Mouse (Mus musculus): Measurements from ENCODE around the gene Gm49711. TPM values are rescaled to one million over a fixed set of nuclear protein-coding genes. Genes with fewer than 3 reads are reported as not detected.

The Gm49711 gene
- polyA plus RNA-seq, 1 experiment from 2014 or later: 0.08 TPM

DNA sequence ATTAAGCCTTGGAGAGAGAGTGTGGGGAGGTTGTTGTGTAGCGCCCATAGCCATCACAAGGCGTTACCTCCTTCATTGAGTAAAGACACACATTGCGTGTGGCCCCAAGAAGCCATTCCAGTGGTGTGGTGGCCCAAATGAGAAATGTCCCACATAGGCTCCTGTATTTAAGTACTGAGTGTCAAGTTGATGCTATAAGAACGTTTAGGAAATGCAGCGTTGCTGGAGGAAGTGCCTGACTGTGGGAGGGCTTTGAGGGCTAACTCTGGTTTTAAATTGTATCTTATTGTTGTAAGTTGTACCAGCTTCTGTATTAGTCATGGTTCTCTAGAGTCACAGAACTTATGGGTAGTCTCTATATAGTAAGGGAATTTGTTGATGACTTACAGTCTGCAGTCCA, 49.2 kb downstream of the Gm49711 start:
- no peaks in the 10 kb centered on the region; the same call in 1 of the 2 replicates for H3K4me1 ChIP-seq (replicated peaks; ENCODE audit: control insufficient read depth, insufficient read depth)
- TF ChIP-seq CTCF (IDR thresholded peaks at IDR 0.05; ENCODE audit: low read depth): no peak
- TF ChIP-seq EP300 (optimal IDR thresholded peaks at IDR 0.05): no peak
- H3K27ac ChIP-seq (replicated peaks): no peak overlapping the region
- H3K36me3 ChIP-seq (ENCODE audit: control insufficient read depth, insufficient read depth, low read length): peaks cover 2% of the 10 kb centered on the region
- DNase-seq (ENCODE audit: low spot score): no peak
- no peaks in the 10 kb centered on the region for H3K27me3 ChIP-seq (ENCODE audit: control insufficient read depth, insufficient read depth, low read length)
- 91% methylated on average over 5 of the region's 5 CpGs for WGBS
- no peak overlapping the region for H3K4me3 ChIP-seq (ENCODE audit: low read depth, low read length)
- H3K4me2 ChIP-seq (replicated peaks; ENCODE audit: low read depth): no peak overlapping the region
- no peak overlapping the region for H3K9ac ChIP-seq (ENCODE audit: low read length)
- ATAC-seq (ENCODE audit: low FRiP score, low TSS enrichment): no peak
- H3K9me3 ChIP-seq (ENCODE audit: control insufficient read depth, low read length): no peaks in the 10 kb centered on the region

- DNase-seq (ENCODE audit: low spot score) (no peak), ATAC-seq (ENCODE audit: low FRiP score, low TSS enrichment) (no peak)
- WGBS: 59% methylated on average over 5 of the region's 5 CpGs
Observed at GRCm38 (mm10) chr16:92114706-92115241, 56.7 kb downstream of the Gm49711 start.

GRCm38 (mm10) chr16:92115611-92116421, 57.7 kb downstream of the Gm49711 start:
- TF ChIP-seq CTCF (IDR thresholded peaks at IDR 0.05; ENCODE audit: low read depth) (no peak), EP300 (optimal IDR thresholded peaks at IDR 0.05) (no peak)
- Histone ChIP-seq H3K9me3 (ENCODE audit: control insufficient read depth, low read length) (no peaks in the 10 kb centered on the region), H3K4me1 (replicated peaks; ENCODE audit: control insufficient read depth, insufficient read depth) (0 out of 2 replicates have a peak, but pooled peaks cover 2% of the 10 kb centered on the region), H3K4me3 (ENCODE audit: low read depth, low read length) (no peak overlapping the region), H3K9ac (ENCODE audit: low read length) (no peak overlapping the region), H3K27me3 (ENCODE audit: control insufficient read depth, insufficient read depth, low read length) (no peaks in the 10 kb centered on the region), H3K27ac (replicated peaks) (no peak overlapping the region), H3K36me3 (ENCODE audit: control insufficient read depth, insufficient read depth, low read length) (peaks cover 3% of the 10 kb centered on the region), H3K4me2 (replicated peaks; ENCODE audit: low read depth) (no peak overlapping the region; the same call in 1 of the 2 replicates)
- WGBS: 30% methylated on average over 19 of the region's 20 CpGs
- ATAC-seq (ENCODE audit: low FRiP score, low TSS enrichment) (no peak), DNase-seq (ENCODE audit: low spot score) (peak; percentile 34)

More at GRCm38 (mm10) chr16:92114706-92115241, 56.7 kb downstream of the Gm49711 start:
- Histone ChIP-seq H3K9me3 (ENCODE audit: control insufficient read depth, low read length) (no peaks in the 10 kb centered on the region), H3K9ac (ENCODE audit: low read length) (no peak overlapping the region), H3K27me3 (ENCODE audit: control insufficient read depth, insufficient read depth, low read length) (no peaks in the 10 kb centered on the region), H3K36me3 (ENCODE audit: control insufficient read depth, insufficient read depth, low read length) (peaks cover 3% of the 10 kb centered on the region), H3K27ac (replicated peaks) (no peak overlapping the region), H3K4me3 (ENCODE audit: low read depth, low read length) (no peak overlapping the region), H3K4me1 (replicated peaks; ENCODE audit: control insufficient read depth, insufficient read depth) (0 out of 2 replicates have a peak, but pooled peaks cover 2% of the 10 kb centered on the region), H3K4me2 (replicated peaks; ENCODE audit: low read depth) (no peak overlapping the region)
- TF ChIP-seq EP300 (optimal IDR thresholded peaks at IDR 0.05) (no peak), CTCF (IDR thresholded peaks at IDR 0.05; ENCODE audit: low read depth) (peak; percentile 21; the same call in 1 of the 2 replicates)

DNA sequence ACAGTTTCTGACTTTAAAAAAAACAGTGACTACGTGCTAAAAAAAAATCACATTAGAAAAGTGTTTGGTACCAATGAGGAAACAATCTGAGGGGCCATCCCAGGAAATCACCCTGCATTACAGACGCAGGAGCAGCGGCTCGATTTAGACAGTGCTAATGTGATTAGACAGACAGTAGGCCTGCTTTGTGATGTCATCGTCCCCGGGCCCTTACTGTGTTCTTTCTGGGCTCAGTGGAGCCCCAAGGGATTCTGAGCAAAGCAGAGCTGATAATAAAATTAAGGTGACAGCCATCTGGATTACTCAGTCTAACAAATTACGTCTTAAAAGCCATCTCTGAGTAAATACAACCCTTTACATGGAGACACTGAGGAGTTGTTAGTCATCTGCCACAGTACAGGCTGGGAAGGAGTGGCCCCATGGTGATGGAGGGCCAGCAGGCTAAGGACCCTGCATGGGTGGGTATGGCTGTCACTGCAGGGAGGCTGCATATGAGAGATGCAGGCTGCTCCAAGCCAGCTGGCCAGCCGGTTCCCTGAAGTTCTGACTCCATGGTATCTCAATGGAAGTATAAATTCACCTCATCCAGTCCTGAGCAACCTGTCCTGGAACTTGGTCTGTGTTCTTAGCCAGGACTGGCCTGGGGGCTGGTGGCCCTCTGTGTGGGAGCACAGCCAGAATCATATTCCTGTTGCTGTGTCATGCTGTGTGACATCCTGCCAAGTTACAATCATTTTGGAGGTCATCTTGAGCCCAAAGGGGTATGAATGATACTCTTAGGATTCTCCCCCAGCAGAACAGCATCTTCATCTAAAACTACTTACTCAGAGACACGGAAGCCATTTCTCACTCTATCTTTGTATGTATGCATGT, 59.5 kb downstream of the Gm49711 start:
- 74% methylated on average over 9 of the region's 9 CpGs for WGBS
- Histone ChIP-seq H3K4me1 (replicated peaks; ENCODE audit: control insufficient read depth, insufficient read depth) (0 out of 2 replicates have a peak, but pooled peaks cover 2% of the 10 kb centered on the region), H3K36me3 (ENCODE audit: control insufficient read depth, insufficient read depth, low read length) (no peaks in the 10 kb centered on the region), H3K27ac (replicated peaks) (no peak overlapping the region), H3K27me3 (ENCODE audit: control insufficient read depth, insufficient read depth, low read length) (no peaks in the 10 kb centered on the region), H3K9me3 (ENCODE audit: control insufficient read depth, low read length) (no peaks in the 10 kb centered on the region), H3K4me3 (ENCODE audit: low read depth, low read length) (no peak overlapping the region), H3K9ac (ENCODE audit: low read length) (no peak overlapping the region), H3K4me2 (replicated peaks; ENCODE audit: low read depth) (no peak overlapping the region)
- DNase-seq (ENCODE audit: low spot score) (no peak), ATAC-seq (ENCODE audit: low FRiP score, low TSS enrichment) (no peak)
- TF ChIP-seq CTCF (IDR thresholded peaks at IDR 0.05; ENCODE audit: low read depth) (no peak), EP300 (optimal IDR thresholded peaks at IDR 0.05) (no peak)

DNA sequence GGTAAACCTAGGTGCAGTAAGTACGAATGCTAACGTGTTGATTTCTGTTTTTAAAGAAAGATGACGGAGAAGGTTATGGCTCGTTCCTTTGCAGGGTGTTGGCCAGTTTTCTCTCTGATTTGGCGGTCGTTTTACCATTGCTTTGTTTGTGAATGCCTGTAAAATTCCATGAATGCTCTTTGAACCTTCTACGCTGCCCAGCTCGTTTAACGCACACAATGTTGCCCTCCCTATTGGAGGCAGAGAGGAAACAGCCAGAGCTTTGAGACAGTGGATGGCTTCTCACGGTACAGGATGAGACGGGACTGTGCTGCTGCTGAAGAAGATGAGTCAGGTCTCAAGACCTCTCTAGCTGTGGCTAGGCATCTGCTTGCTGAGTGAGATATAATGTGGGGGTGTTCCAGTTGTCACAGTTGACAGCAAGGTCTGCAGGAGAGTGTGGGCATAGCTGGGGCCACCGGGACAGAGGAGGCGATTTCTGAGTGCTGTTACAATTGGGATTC, 60.9 kb downstream of the Gm49711 start:
- H3K9ac ChIP-seq (ENCODE audit: low read length): no peak overlapping the region
- no peaks in the 10 kb centered on the region for H3K9me3 ChIP-seq (ENCODE audit: control insufficient read depth, low read length)
- WGBS: 49% methylated on average over 13 of the region's 13 CpGs
- no peaks in the 10 kb centered on the region for H3K27me3 ChIP-seq (ENCODE audit: control insufficient read depth, insufficient read depth, low read length)
- no peak overlapping the region for H3K4me3 ChIP-seq (ENCODE audit: low read depth, low read length)
- no peak overlapping the region for H3K27ac ChIP-seq (replicated peaks)
- 0 out of 2 replicates have a peak, but pooled peaks cover 2% of the 10 kb centered on the region for H3K4me1 ChIP-seq (replicated peaks; ENCODE audit: control insufficient read depth, insufficient read depth)
- no peak overlapping the region for H3K4me2 ChIP-seq (replicated peaks; ENCODE audit: low read depth)
- ATAC-seq (ENCODE audit: low FRiP score, low TSS enrichment) (no peak), DNase-seq (ENCODE audit: low spot score) (no peak)
- no peaks in the 10 kb centered on the region for H3K36me3 ChIP-seq (ENCODE audit: control insufficient read depth, insufficient read depth, low read length)
- TF ChIP-seq EP300 (optimal IDR thresholded peaks at IDR 0.05): no peak
- TF ChIP-seq CTCF (IDR thresholded peaks at IDR 0.05; ENCODE audit: low read depth): no peak
